10 mouse cellular contexts compared by ENCODE assay signal in the genomic region with DNA sequence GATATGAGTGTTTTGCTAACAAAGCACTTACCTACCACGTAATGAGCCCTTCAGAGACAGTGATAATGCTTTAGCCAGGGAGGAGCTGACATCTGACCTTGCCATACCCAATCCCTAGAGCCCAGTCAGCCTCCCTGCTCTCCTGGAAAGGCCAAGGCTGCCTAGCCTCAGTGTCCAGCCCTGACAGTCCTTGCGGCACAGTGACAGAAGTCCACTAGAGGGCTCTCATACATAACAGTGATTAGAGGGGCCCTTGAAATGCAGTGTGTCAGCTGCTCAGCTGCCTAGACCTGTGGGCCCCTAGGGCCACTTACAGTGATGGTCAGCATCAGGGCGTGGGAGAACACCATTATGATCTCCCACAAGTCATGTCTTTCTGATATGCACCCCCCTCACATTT. TPM values are rescaled to one million over a fixed set of nuclear protein-coding genes. Genes with fewer than 3 reads are reported as not detected.
DNase-seq lines count a peak whose midpoint lies in the region; ATAC-seq and TF ChIP-seq lines count a peak whose summit lies in the region.
"Had no signal": no experiment of that assay in that cellular context is flagged by ENCODE, and none has a peak within 500 bp of the region (broad histone marks: within the 10 kb centered on the region; RNA-seq: fewer than 3 reads in every experiment).

No protein-coding gene starts in this region.

- H3K27me3 ChIP-seq in forebrain, postnatal 0 days (ENCODE audit: insufficient read depth, low read length) = no peaks in the 10 kb centered on the region
- H3K27me3 ChIP-seq in forebrain, embryonic 14.5 days (replicated peaks; ENCODE audit: control insufficient read depth, insufficient read depth, low read length) = no peaks in the 10 kb centered on the region
- no peaks in the 10 kb centered on the region for H3K27me3 ChIP-seq in lung, postnatal 0 days (replicated peaks; ENCODE audit: insufficient read depth, low read length)

- no peaks in the 10 kb centered on the region for H3K36me3 ChIP-seq in forebrain, postnatal 0 days (ENCODE audit: insufficient read depth)
- H3K36me3 ChIP-seq in forebrain, embryonic 14.5 days (ENCODE audit: control insufficient read depth, insufficient read depth, low read length) = no peaks in the 10 kb centered on the region
- H3K36me3 ChIP-seq in lung, postnatal 0 days (ENCODE audit: insufficient read depth, low read length) = no peaks in the 10 kb centered on the region

- WGBS in forebrain, postnatal 0 days = 52% methylated on average over 3 of the region's 3 CpGs
- 56% methylated on average over 3 of the region's 3 CpGs for WGBS in forebrain, embryonic 14.5 days
- WGBS in lung, postnatal 0 days = 37% methylated on average over 3 of the region's 3 CpGs

- DNase-seq in forebrain, postnatal 0 days = no peak
- no peak for DNase-seq in forebrain, embryonic 14.5 days (ENCODE audit: low spot score)
- no peak for DNase-seq in lung, postnatal 0 days (ENCODE audit: low spot score)
- no peak for DNase-seq in lung, postnatal 25 days (ENCODE audit: low spot score)
- DNase-seq in cerebellum, postnatal 14 days = peak; percentile 48 to 49
- no peak for DNase-seq in right cerebral cortex, postnatal 14 days
- DNase-seq in layer of hippocampus, adult 9-11 months = no peak

- H3K9ac ChIP-seq in forebrain, postnatal 0 days = no peak overlapping the region
- H3K9ac ChIP-seq in forebrain, embryonic 14.5 days (ENCODE audit: low read length) = no peak overlapping the region
- H3K9ac ChIP-seq in lung, postnatal 0 days (replicated peaks; ENCODE audit: low read depth) = no peak overlapping the region

- H3K9me3 ChIP-seq in forebrain, postnatal 0 days (ENCODE audit: low read length) = peaks cover 5% of the 10 kb centered on the region; the same call in 1 of the 2 replicates
- peaks cover 4% of the 10 kb centered on the region; the same call in 1 of the 2 replicates for H3K9me3 ChIP-seq in forebrain, embryonic 14.5 days (replicated peaks; ENCODE audit: control insufficient read depth, low read length)
- H3K9me3 ChIP-seq in lung, postnatal 0 days (ENCODE audit: low read length) = no peaks in the 10 kb centered on the region

- no peak for TF ChIP-seq EP300 in lung, postnatal 0 days (IDR thresholded peaks at IDR 0.05)

- H3K27ac ChIP-seq in forebrain, postnatal 0 days (ENCODE audit: low read depth, low read length) = no peak overlapping the region
- no peak overlapping the region for H3K27ac ChIP-seq in forebrain, embryonic 14.5 days (ENCODE audit: low read depth, low read length)
- H3K27ac ChIP-seq in lung, postnatal 0 days (ENCODE audit: low read length) = no peak overlapping the region

- no peak overlapping the region for H3K4me2 ChIP-seq in forebrain, postnatal 0 days (ENCODE audit: low read depth)
- H3K4me2 ChIP-seq in forebrain, embryonic 14.5 days (ENCODE audit: low read length) = no peak overlapping the region
- no peak overlapping the region for H3K4me2 ChIP-seq in lung, postnatal 0 days (replicated peaks; ENCODE audit: low read depth, low read length)

- ATAC-seq in forebrain, postnatal 0 days = no peak
- ATAC-seq in forebrain, embryonic 14.5 days = no peak
- no peak for ATAC-seq in lung, postnatal 0 days
- 0 out of 2 replicates have a peak, but pooled peaks have one; percentile 23 for ATAC-seq in neutrophil, adult 5-6 weeks (ENCODE audit: extremely low read depth, insufficient number of reproducible peaks, low FRiP score, poor library complexity, severe bottlenecking)

- no peak overlapping the region for H3K4me3 ChIP-seq in forebrain, postnatal 0 days (ENCODE audit: low read depth, low read length)
- H3K4me3 ChIP-seq in forebrain, embryonic 14.5 days (ENCODE audit: low read depth, low read length) = no peak overlapping the region
- no peak overlapping the region for H3K4me3 ChIP-seq in lung, postnatal 0 days (ENCODE audit: low read depth, low read length)

- H3K4me1 ChIP-seq in forebrain, postnatal 0 days (ENCODE audit: insufficient read depth) = no peaks in the 10 kb centered on the region
- no peaks in the 10 kb centered on the region for H3K4me1 ChIP-seq in forebrain, embryonic 14.5 days (ENCODE audit: control insufficient read depth, insufficient read depth, low read length)
- H3K4me1 ChIP-seq in lung, postnatal 0 days (ENCODE audit: insufficient read depth, low read depth, low read length) = no peaks in the 10 kb centered on the region

- TF ChIP-seq CTCF in forebrain, postnatal 0 days (IDR thresholded peaks at IDR 0.05; ENCODE audit: low read depth) = peak; percentile 54
- TF ChIP-seq CTCF in lung, postnatal 0 days (IDR thresholded peaks at IDR 0.05) = peak; percentile 53

RNA-seq across cellular contexts. Expression of gene Clrn3, which starts 33.2 kb away (rescaled TPM):
- 0.10 TPM in 1 of 2 replicates, not detected in the other for total RNA-seq in forebrain, postnatal 0 days (2014; rRNA removed)
- polyA plus RNA-seq in forebrain, postnatal 0 days (2015; fragmentation: Nextera tagmentation; extraction: Ambion mirVana) = not detected in 2 replicates
- not detected in 2 replicates for polyA plus RNA-seq in forebrain, embryonic 14.5 days (2014; fragmentation: Nextera tagmentation; extraction: Ambion mirVana)
- not detected in 2 replicates for polyA plus RNA-seq in lung, postnatal 0 days (2015; fragmentation: Nextera tagmentation; extraction: Ambion mirVana)
- not detected in 2 replicates for total RNA-seq in neutrophil, adult 5-6 weeks (2017)
- total RNA-seq: left cerebral cortex, postnatal 14 days had no signal
- polyA plus RNA-seq: heart, embryonic 14.5 days had no signal

RNA-seq across cellular contexts. Expression of gene Ptpre, which starts 42.0 kb away (rescaled TPM):
- total RNA-seq in forebrain, postnatal 0 days (2014; rRNA removed) = 9.6 and 10.9 TPM in 2 replicates
- 3.2 and 6.9 TPM in 2 replicates for polyA plus RNA-seq in forebrain, postnatal 0 days (2015; fragmentation: Nextera tagmentation; extraction: Ambion mirVana)
- polyA plus RNA-seq in forebrain, embryonic 14.5 days (2014; fragmentation: Nextera tagmentation; extraction: Ambion mirVana) = 1.9 and 2.5 TPM in 2 replicates
- 8.6 and 8.7 TPM in 2 replicates for polyA plus RNA-seq in lung, postnatal 0 days (2015; fragmentation: Nextera tagmentation; extraction: Ambion mirVana)
- total RNA-seq in neutrophil, adult 5-6 weeks (2017) = 112 and 113 TPM in 2 replicates

Comparison
In these comparisons a context has a peak if more than half of its experiments do, and no peak if none do; other contexts are left out.
1. DNase-seq: peak in cerebellum, postnatal 14 days (2 of 2); none in forebrain, postnatal 0 days (single experiment), forebrain, embryonic 14.5 days (single experiment), lung, postnatal 0 days (single experiment), lung, postnatal 25 days (single experiment), right cerebral cortex, postnatal 14 days (single experiment) and layer of hippocampus, adult 9-11 months (single experiment).